Mouse (Mus musculus) erythroblast, embryonic 14.5 days (primary cell): ENCODE data around the gene Rab4a.

Experiments
- GATA1 ChIP-seq: IDR thresholded peaks from 2 replicates; pipeline ENCODE4 v1.6.1; 2012; ENCODE audit warnings: low read length, inconsistent platforms, mixed read lengths
- TAL1 ChIP-seq: IDR thresholded peaks from 3 replicates; pipeline ENCODE4 v1.6.1; 2012; ENCODE audit warnings: low read length, inconsistent platforms, mixed read lengths

DNA sequence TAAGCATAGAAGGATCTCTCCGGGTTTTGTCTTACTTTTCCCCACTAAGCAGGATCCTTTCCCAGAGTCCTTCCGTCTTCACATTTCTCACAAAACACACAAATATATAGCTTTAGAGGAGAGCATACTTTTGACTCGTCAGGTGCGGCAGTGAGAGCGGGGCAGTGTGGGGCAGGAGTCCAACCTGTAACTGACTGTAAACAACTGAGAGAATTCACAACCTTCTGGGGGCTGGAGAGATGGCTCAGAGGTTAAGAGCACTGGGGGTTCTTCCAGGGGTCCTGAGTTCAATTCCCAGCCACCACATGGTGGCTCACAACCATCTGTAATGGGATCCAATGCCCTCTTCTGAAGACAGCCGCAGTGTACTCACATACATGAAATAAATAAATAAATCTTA, 6.4 kb upstream of the Rab4a start:
- TF ChIP-seq TAL1 (no peak), GATA1 (no peak)
